Mouse (Mus musculus): ENCODE measurements around the gene Trib3. TPM values are rescaled to one million over a fixed set of nuclear protein-coding genes. Genes with fewer than 3 reads are reported as not detected.
"Not testable (repeated sequence)": the region's sequence is repeated elsewhere in the genome, so short reads cannot be mapped to it uniquely, and the experiment has no call there.

The Trib3 gene
- polyA plus RNA-seq, 1 experiment from 2014 or later, result 3.6 TPM

- H3K27me3 ChIP-seq, result no peaks in the 10 kb centered on the region
- no peaks in the 10 kb centered on the region for H3K4me1 ChIP-seq (replicated peaks)
- H3K9ac ChIP-seq (replicated peaks), result no peak overlapping the region
- H3K27ac ChIP-seq, result no peak overlapping the region
- H3K36me3 ChIP-seq, result peaks cover 83% of the 10 kb centered on the region
- no peak overlapping the region for H3K4me3 ChIP-seq (replicated peaks)
- no peak overlapping the region for H3K4me2 ChIP-seq
- no peak for ATAC-seq (ENCODE audit: insufficient number of reproducible peaks, insufficient read depth, low FRiP score, low TSS enrichment, low read depth)
- no peaks in the 10 kb centered on the region for H3K9me3 ChIP-seq
- WGBS, result 93% methylated on average over 6 of the region's 6 CpGs
Measured at GRCm38 (mm10) chr2:152305480-152305879, 38.4 kb downstream of the Trib3 start.

- no peaks in the 10 kb centered on the region for H3K4me1 ChIP-seq (replicated peaks)
- no peak overlapping the region for H3K4me3 ChIP-seq (replicated peaks)
- H3K4me2 ChIP-seq, result no peak overlapping the region
- H3K9ac ChIP-seq (replicated peaks), result no peak overlapping the region
- H3K9me3 ChIP-seq, result no peaks in the 10 kb centered on the region
- H3K27ac ChIP-seq, result no peak overlapping the region
- WGBS, result 60% methylated on average over 5 of the region's 5 CpGs
- no peak for ATAC-seq (ENCODE audit: insufficient number of reproducible peaks, insufficient read depth, low FRiP score, low TSS enrichment, low read depth)
- H3K27me3 ChIP-seq, result no peaks in the 10 kb centered on the region
- peaks cover 66% of the 10 kb centered on the region for H3K36me3 ChIP-seq
Measured at GRCm38 (mm10) chr2:152303781-152304180, 40.1 kb downstream of the Trib3 start.

GRCm38 (mm10) chr2:152302862-152303261, 41.0 kb downstream of the Trib3 start:
- H3K9ac ChIP-seq (replicated peaks), result no peak overlapping the region
- no peak for ATAC-seq (ENCODE audit: insufficient number of reproducible peaks, insufficient read depth, low FRiP score, low TSS enrichment, low read depth)
- H3K9me3 ChIP-seq, result no peaks in the 10 kb centered on the region
- H3K27me3 ChIP-seq, result no peaks in the 10 kb centered on the region
- no peak overlapping the region for H3K4me2 ChIP-seq
- no peaks in the 10 kb centered on the region for H3K4me1 ChIP-seq (replicated peaks)
- peaks cover 56% of the 10 kb centered on the region for H3K36me3 ChIP-seq
- no peak overlapping the region for H3K27ac ChIP-seq
- no peak overlapping the region for H3K4me3 ChIP-seq (replicated peaks)
- 76% methylated on average over 2 of the region's 2 CpGs for WGBS

- Histone ChIP-seq H3K9me3 (no peaks in the 10 kb centered on the region), H3K4me1 (replicated peaks) (peaks cover 22% of the 10 kb centered on the region), H3K9ac (replicated peaks) (peak overlapping the region; percentile 95), H3K36me3 (peaks cover 4% of the 10 kb centered on the region; the same call in 1 of the 2 replicates), H3K4me3 (replicated peaks) (peak overlapping the region; percentile 90), H3K4me2 (peak overlapping the region; percentile 80), H3K27ac (no peak overlapping the region), H3K27me3 (no peaks in the 10 kb centered on the region)
- ATAC-seq (ENCODE audit: insufficient number of reproducible peaks, insufficient read depth, low FRiP score, low TSS enrichment, low read depth), result no peak
- 40% methylated on average over 5 of the region's 5 CpGs for WGBS
Measured at GRCm38 (mm10) chr2:152294541-152294940, 49.3 kb downstream of the Trib3 start.

- Histone ChIP-seq H3K4me2 (peak within 1 kb of the TSS; percentile 80), H3K4me1 (replicated peaks) (peaks cover 22% of the 10 kb centered on the region), H3K9me3 (no peaks in the 10 kb centered on the region), H3K4me3 (replicated peaks) (peak within 1 kb of the TSS; percentile 90), H3K36me3 (peaks cover 4% of the 10 kb centered on the region; the same call in 1 of the 2 replicates), H3K9ac (replicated peaks) (peak within 1 kb of the TSS; percentile 95), H3K27ac (peak within 1 kb of the TSS; percentile 83), H3K27me3 (no peaks in the 10 kb centered on the region)
- WGBS, result under 1% methylated on average over 70 of the region's 70 CpGs
- ATAC-seq (ENCODE audit: insufficient number of reproducible peaks, insufficient read depth, low FRiP score, low TSS enrichment, low read depth), result peak; percentile 97
Measured at GRCm38 (mm10) chr2:152293727-152294475, 49.9 kb downstream of the Trib3 start, which contains the start of gene Tbc1d20. Gene Tbc1d20, plus strand, starts transcription at chr2:152293828.

- Histone ChIP-seq H3K4me1 (replicated peaks) (peaks cover 22% of the 10 kb centered on the region), H3K27me3 (no peaks in the 10 kb centered on the region), H3K9ac (replicated peaks) (peak overlapping the region; percentile 95), H3K9me3 (no peaks in the 10 kb centered on the region), H3K4me2 (peak overlapping the region; percentile 80), H3K36me3 (peaks cover 4% of the 10 kb centered on the region; the same call in 1 of the 2 replicates), H3K4me3 (replicated peaks) (peak overlapping the region; percentile 90), H3K27ac (no peak overlapping the region)
- ATAC-seq (ENCODE audit: insufficient number of reproducible peaks, insufficient read depth, low FRiP score, low TSS enrichment, low read depth), result peak; percentile 58
- 2% methylated on average over 15 of the region's 15 CpGs for WGBS
Measured at GRCm38 (mm10) chr2:152293179-152293726, 50.6 kb downstream of the Trib3 start.

GRCm38 (mm10) chr2:152292475-152292874, 51.4 kb downstream of the Trib3 start:
- H3K9ac ChIP-seq (replicated peaks), result no peak overlapping the region
- peaks cover 9% of the 10 kb centered on the region; the same call in 1 of the 2 replicates for H3K36me3 ChIP-seq
- WGBS, result 74% methylated on average over 2 of the region's 2 CpGs
- no peak for ATAC-seq (ENCODE audit: insufficient number of reproducible peaks, insufficient read depth, low FRiP score, low TSS enrichment, low read depth)
- no peaks in the 10 kb centered on the region for H3K9me3 ChIP-seq
- no peak overlapping the region for H3K4me2 ChIP-seq
- no peak overlapping the region for H3K4me3 ChIP-seq (replicated peaks)
- no peak overlapping the region for H3K27ac ChIP-seq
- peaks cover 22% of the 10 kb centered on the region for H3K4me1 ChIP-seq (replicated peaks)
- no peaks in the 10 kb centered on the region for H3K27me3 ChIP-seq

- H3K9ac ChIP-seq (replicated peaks); H3K27me3 ChIP-seq; H3K4me3 ChIP-seq (replicated peaks); H3K4me2 ChIP-seq; ATAC-seq (ENCODE audit: insufficient number of reproducible peaks, insufficient read depth, low FRiP score, low TSS enrichment, low read depth); H3K27ac ChIP-seq; H3K9me3 ChIP-seq: not testable (repeated sequence)
- H3K36me3 ChIP-seq, result peaks cover 31% of the 10 kb centered on the region
- H3K4me1 ChIP-seq (replicated peaks), result peaks cover 12% of the 10 kb centered on the region
- WGBS, result 95% methylated on average over 2 of the region's 2 CpGs
Measured at GRCm38 (mm10) chr2:152289623-152290022, 54.2 kb downstream of the Trib3 start.

GRCm38 (mm10) chr2:152288046-152288445, 55.8 kb downstream of the Trib3 start:
- Histone ChIP-seq H3K27me3 (no peaks in the 10 kb centered on the region), H3K4me1 (replicated peaks) (peaks cover 5% of the 10 kb centered on the region; the same call in 1 of the 2 replicates), H3K9me3 (no peaks in the 10 kb centered on the region), H3K36me3 (peaks cover 47% of the 10 kb centered on the region), H3K4me3 (replicated peaks) (no peak overlapping the region), H3K27ac (no peak overlapping the region), H3K4me2 (no peak overlapping the region), H3K9ac (replicated peaks) (no peak overlapping the region)
- WGBS, result 82% methylated on average over 8 of the region's 8 CpGs
- ATAC-seq (ENCODE audit: insufficient number of reproducible peaks, insufficient read depth, low FRiP score, low TSS enrichment, low read depth), result no peak

- H3K27me3 ChIP-seq, result no peaks in the 10 kb centered on the region
- no peaks in the 10 kb centered on the region for H3K9me3 ChIP-seq
- ATAC-seq (ENCODE audit: insufficient number of reproducible peaks, insufficient read depth, low FRiP score, low TSS enrichment, low read depth), result no peak
- H3K36me3 ChIP-seq, result peaks cover 52% of the 10 kb centered on the region
- H3K9ac ChIP-seq (replicated peaks), result no peak overlapping the region
- 88% methylated on average over 5 of the region's 5 CpGs for WGBS
- H3K4me1 ChIP-seq (replicated peaks), result peaks cover 3% of the 10 kb centered on the region; the same call in 1 of the 2 replicates
- no peak overlapping the region for H3K27ac ChIP-seq
- no peak overlapping the region for H3K4me2 ChIP-seq
- no peak overlapping the region for H3K4me3 ChIP-seq (replicated peaks)
Measured at GRCm38 (mm10) chr2:152287560-152287959, 56.3 kb downstream of the Trib3 start.
